Mouse (Mus musculus) CH12.LX (cell line): ENCODE data around the gene 4930442H23Rik.

ENCODE experiments used
- CTCF ChIP-seq, 2 experiments: IDR thresholded peaks in 1 of 2; conservative IDR thresholded peaks in 1 of 2; 2 replicates each; pipeline ENCODE4 v1.5.1; 2011 to 2012; ENCODE audit warnings: low read depth in 2 of 2, low read length in 2 of 2, improper control_type of control experiment in 1 of 2, inconsistent platforms in 1 of 2, mild to moderate bottlenecking in 1 of 2, moderate library complexity in 1 of 2
- EP300 ChIP-seq: IDR thresholded peaks from 2 replicates; pipeline ENCODE4 v1.6.1; 2011; ENCODE audit warnings: low read length, improper control_type of control experiment
- JUN ChIP-seq: IDR thresholded peaks from 2 replicates; pipeline ENCODE4 v1.6.1; 2011; ENCODE audit warnings: low read depth, mild to moderate bottlenecking, low read length, improper control_type of control experiment, moderate library complexity; ENCODE audit not compliant: insufficient read depth
- MEF2A ChIP-seq: IDR thresholded peaks from 2 replicates; pipeline ENCODE4 v1.6.1; 2014; ENCODE audit warnings: low read depth, mild to moderate bottlenecking, inconsistent platforms, low read length, improper control_type of control experiment, borderline replicate concordance
- MYC ChIP-seq: IDR thresholded peaks from 2 replicates; pipeline ENCODE4 v1.6.1; 2011; ENCODE audit warnings: low read depth, mild to moderate bottlenecking, improper control_type of control experiment, low read length
- NELFE ChIP-seq: IDR thresholded peaks from 2 replicates; pipeline ENCODE4 v1.6.1; 2011; ENCODE audit warnings: low read depth, low read length, improper control_type of control experiment
- POLR2A ChIP-seq: IDR thresholded peaks from 2 replicates; pipeline ENCODE4 v1.6.1; 2011; ENCODE audit warnings: low read depth, mild to moderate bottlenecking, improper control_type of control experiment, low read length
- POLR2AphosphoS2 ChIP-seq: IDR thresholded peaks from 2 replicates; pipeline ENCODE4 v1.6.1; 2011; ENCODE audit warnings: low read depth, low read length, improper control_type of control experiment
- ZC3H11A ChIP-seq: IDR thresholded peaks from 2 replicates; pipeline ENCODE4 v1.6.1; 2012; ENCODE audit warnings: low read depth, mild to moderate bottlenecking, inconsistent platforms, low read length, improper control_type of control experiment
- ZNF384 ChIP-seq: IDR thresholded peaks from 2 replicates; pipeline ENCODE4 v1.6.1; 2012; ENCODE audit warnings: low read depth, low read length, improper control_type of control experiment, inconsistent platforms

- TF ChIP-seq NELFE (no peak), ZC3H11A (no peak), CTCF (conservative IDR thresholded peaks at IDR 0.05 in 1 of 2, IDR thresholded peaks at IDR 0.05 in 1 of 2; ENCODE audit: low read depth in 2 of 2, low read length in 2 of 2) (no peak), JUN (no peak), POLR2A (no peak), POLR2AphosphoS2 (no peak), EP300 (no peak), ZNF384 (no peak), MEF2A (no peak), MYC (no peak)
These were observed 6.2 kb upstream of the 4930442H23Rik start for GRCm38 (mm10) chr10:81189821-81190220.
